Mouse (Mus musculus): ENCODE data around the gene Med12l. TPM values are rescaled to one million over a fixed set of nuclear protein-coding genes. Genes with fewer than 3 reads are reported as not detected.

Gene Med12l
- polyA plus RNA-seq, 1 experiment from 2014 or later, result 3.3 TPM

DNA sequence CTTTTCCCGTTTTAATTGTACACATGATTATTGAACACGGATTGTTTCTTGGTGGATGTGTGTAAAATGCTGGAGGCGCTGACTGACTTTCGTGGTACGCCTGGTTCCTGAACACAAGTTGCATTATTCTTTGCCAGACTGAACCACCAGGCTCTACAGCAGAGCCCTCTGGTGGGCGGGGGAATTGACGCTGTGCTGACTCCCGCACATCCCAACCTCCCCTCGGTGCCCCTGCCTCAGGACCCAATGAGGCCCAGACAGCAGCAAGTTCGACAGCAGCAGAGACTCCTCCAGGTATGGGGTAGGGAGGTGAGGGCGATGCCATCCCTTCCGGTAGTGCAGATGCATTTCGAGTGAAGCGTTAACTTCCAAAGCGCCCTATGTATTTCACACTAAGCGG, 292.0 kb downstream of the Med12l start:
- no peak overlapping the region for H3K27ac ChIP-seq (ENCODE audit: low read depth, low read length)
- no peak overlapping the region for H3K9ac ChIP-seq (ENCODE audit: low read length)
- H3K4me2 ChIP-seq, result no peak overlapping the region
- ATAC-seq (ENCODE audit: low FRiP score) (no peak), DNase-seq (ENCODE audit: low spot score, missing footprints) (peak; percentile 51)
- H3K9me3 ChIP-seq (ENCODE audit: control insufficient read depth, low read length), result no peaks in the 10 kb centered on the region
- H3K27me3 ChIP-seq (ENCODE audit: control insufficient read depth, insufficient read depth, low read length), result no peaks in the 10 kb centered on the region
- H3K36me3 ChIP-seq (ENCODE audit: control insufficient read depth, insufficient read depth, low read length), result no peaks in the 10 kb centered on the region
- 83% methylated on average over 16 of the region's 16 CpGs for WGBS
- H3K4me1 ChIP-seq (ENCODE audit: control insufficient read depth, insufficient read depth, low read length), result no peaks in the 10 kb centered on the region
- no peak overlapping the region for H3K4me3 ChIP-seq (ENCODE audit: low read depth, low read length)

DNA sequence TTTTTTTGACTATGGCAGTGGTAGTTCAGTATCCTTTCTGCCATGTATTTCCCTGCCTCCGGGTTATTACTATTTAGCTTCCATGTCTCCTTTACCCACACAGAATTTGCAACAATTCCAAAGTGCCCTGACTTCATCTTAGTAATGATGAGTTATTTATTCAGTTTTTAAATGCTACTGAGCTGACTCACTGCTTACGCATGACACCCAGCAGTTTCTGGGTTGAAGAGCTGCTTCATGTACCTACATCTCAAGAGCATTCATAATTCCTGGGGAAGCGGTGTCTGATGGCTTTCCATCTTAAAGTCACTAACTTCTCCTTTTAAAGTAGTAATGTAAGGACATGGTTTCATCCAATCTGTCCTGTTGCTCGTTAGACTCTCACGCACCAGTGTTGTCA, 299.3 kb downstream of the Med12l start:
- no peaks in the 10 kb centered on the region for H3K27me3 ChIP-seq (ENCODE audit: control insufficient read depth, insufficient read depth, low read length)
- no peak overlapping the region for H3K4me3 ChIP-seq (ENCODE audit: low read depth, low read length)
- DNase-seq (ENCODE audit: low spot score, missing footprints), result no peak
- H3K36me3 ChIP-seq (ENCODE audit: control insufficient read depth, insufficient read depth, low read length), result no peaks in the 10 kb centered on the region
- H3K27ac ChIP-seq (ENCODE audit: low read depth, low read length), result no peak overlapping the region
- no peaks in the 10 kb centered on the region for H3K9me3 ChIP-seq (ENCODE audit: control insufficient read depth, low read length)
- WGBS, result 97% methylated on average over 5 of the region's 5 CpGs
- ATAC-seq (ENCODE audit: low FRiP score), result no peak
- no peak overlapping the region for H3K9ac ChIP-seq (ENCODE audit: low read length)
- no peaks in the 10 kb centered on the region for H3K4me1 ChIP-seq (ENCODE audit: control insufficient read depth, insufficient read depth, low read length)
- H3K4me2 ChIP-seq, result no peak overlapping the region

- no peak overlapping the region for H3K4me3 ChIP-seq (ENCODE audit: low read depth, low read length)
- DNase-seq (ENCODE audit: low spot score, missing footprints) (no peak), ATAC-seq (ENCODE audit: low FRiP score) (no peak)
- no peak overlapping the region for H3K27ac ChIP-seq (ENCODE audit: low read depth, low read length)
- no peak overlapping the region for H3K9ac ChIP-seq (ENCODE audit: low read length)
- H3K4me1 ChIP-seq (ENCODE audit: control insufficient read depth, insufficient read depth, low read length), result no peaks in the 10 kb centered on the region
- no peaks in the 10 kb centered on the region for H3K27me3 ChIP-seq (ENCODE audit: control insufficient read depth, insufficient read depth, low read length)
- no peak overlapping the region for H3K4me2 ChIP-seq
- WGBS, result 93% methylated on average over 2 of the region's 2 CpGs
- no peaks in the 10 kb centered on the region for H3K9me3 ChIP-seq (ENCODE audit: control insufficient read depth, low read length)
- no peaks in the 10 kb centered on the region for H3K36me3 ChIP-seq (ENCODE audit: control insufficient read depth, insufficient read depth, low read length)
These were observed 299.9 kb downstream of the Med12l start for GRCm38 (mm10) chr3:59305518-59305917.

DNA sequence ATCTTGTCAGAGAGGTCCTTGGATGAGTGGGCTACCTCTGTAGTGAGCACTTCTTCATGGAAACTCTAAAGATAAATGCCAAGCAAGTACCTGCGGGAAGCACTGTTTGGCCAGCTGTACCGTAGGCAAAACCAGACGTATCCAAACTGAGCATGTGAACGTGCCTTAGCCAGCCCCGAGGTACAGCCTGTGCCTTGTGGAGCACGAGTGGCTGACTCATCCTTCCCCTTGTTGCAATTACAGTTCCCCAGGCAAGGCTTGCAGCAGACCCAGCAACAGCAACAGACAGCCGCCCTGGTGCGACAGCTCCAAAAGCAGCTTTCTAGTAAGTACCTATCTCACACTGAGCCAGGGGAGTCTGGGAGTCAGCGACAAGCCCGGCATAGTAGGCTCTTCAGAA, 307.0 kb downstream of the Med12l start:
- DNase-seq (ENCODE audit: low spot score, missing footprints) (peak; percentile 53), ATAC-seq (ENCODE audit: low FRiP score) (no peak)
- no peaks in the 10 kb centered on the region for H3K9me3 ChIP-seq (ENCODE audit: control insufficient read depth, low read length)
- WGBS, result 89% methylated on average over 10 of the region's 10 CpGs
- no peak overlapping the region for H3K27ac ChIP-seq (ENCODE audit: low read depth, low read length)
- H3K4me2 ChIP-seq, result no peak overlapping the region
- H3K4me1 ChIP-seq (ENCODE audit: control insufficient read depth, insufficient read depth, low read length), result no peaks in the 10 kb centered on the region
- H3K4me3 ChIP-seq (ENCODE audit: low read depth, low read length), result no peak overlapping the region
- no peak overlapping the region for H3K9ac ChIP-seq (ENCODE audit: low read length)
- H3K27me3 ChIP-seq (ENCODE audit: control insufficient read depth, insufficient read depth, low read length), result no peaks in the 10 kb centered on the region
- H3K36me3 ChIP-seq (ENCODE audit: control insufficient read depth, insufficient read depth, low read length), result no peaks in the 10 kb centered on the region

DNA sequence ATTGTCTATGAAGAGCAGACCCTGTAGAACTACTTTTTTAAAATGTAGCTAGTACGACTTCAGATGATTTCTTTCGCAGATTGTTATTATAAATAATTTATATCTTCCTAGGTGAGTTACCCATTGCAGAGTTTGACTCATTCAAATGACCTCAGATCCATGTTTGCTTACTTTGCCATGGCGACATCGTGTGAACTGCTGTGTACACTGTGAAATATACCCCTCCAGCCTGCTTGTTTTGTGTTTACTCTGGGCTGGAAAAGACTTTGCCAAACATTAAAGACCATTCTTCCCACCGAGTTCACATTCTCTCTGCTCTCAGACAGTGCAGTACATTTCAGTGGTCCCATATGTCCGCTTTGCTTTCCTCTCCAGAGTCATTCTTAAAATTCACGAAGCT, 310.5 kb downstream of the Med12l start:
- DNase-seq (ENCODE audit: low spot score, missing footprints) (no peak), ATAC-seq (ENCODE audit: low FRiP score) (peak; percentile 47; the same call in 1 of the 2 replicates)
- Histone ChIP-seq H3K9me3 (ENCODE audit: control insufficient read depth, low read length) (no peaks in the 10 kb centered on the region), H3K9ac (ENCODE audit: low read length) (no peak overlapping the region), H3K27me3 (ENCODE audit: control insufficient read depth, insufficient read depth, low read length) (no peaks in the 10 kb centered on the region), H3K27ac (ENCODE audit: low read depth, low read length) (no peak overlapping the region), H3K4me1 (ENCODE audit: control insufficient read depth, insufficient read depth, low read length) (no peaks in the 10 kb centered on the region), H3K4me2 (no peak overlapping the region), H3K4me3 (ENCODE audit: low read depth, low read length) (no peak overlapping the region), H3K36me3 (ENCODE audit: control insufficient read depth, insufficient read depth, low read length) (no peaks in the 10 kb centered on the region; the same call in 1 of the 2 replicates)
- WGBS, result 77% methylated on average over 7 of the region's 7 CpGs

DNA sequence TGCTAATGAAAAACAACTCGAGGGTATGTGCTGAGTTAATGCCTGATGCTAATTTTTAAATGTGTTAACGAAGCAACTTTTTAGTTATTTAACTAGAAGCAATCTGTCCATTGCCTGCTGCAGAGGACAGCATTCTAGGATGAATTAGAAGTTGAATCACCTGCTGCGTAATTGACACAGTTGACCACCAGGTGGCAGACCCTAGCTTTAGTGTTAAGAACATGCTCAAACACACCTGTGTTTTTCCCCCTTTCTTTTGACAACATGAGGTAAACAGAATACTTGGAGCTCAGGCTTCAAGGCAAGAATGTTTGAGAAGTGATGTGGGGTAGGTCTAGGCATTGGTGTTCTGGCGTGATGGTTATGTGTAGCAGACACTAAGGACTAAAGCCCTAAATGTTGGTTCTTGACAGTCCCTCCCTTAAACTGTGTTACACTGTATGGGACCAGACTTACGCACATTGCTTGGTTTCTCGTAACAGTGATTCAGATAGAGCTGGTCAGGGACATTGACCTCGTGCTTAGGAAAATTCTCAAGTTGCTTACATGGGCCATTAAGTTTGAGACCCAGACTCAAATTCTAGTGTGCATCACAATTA, 315.8 kb downstream of the Med12l start:
- WGBS, result 50% methylated on average over 7 of the region's 7 CpGs
- ATAC-seq (ENCODE audit: low FRiP score), result peak; percentile 71; the same call in 1 of the 2 replicates

GRCm38 (mm10) chr3:59328526-59328925, 322.9 kb downstream of the Med12l start:
- no peak overlapping the region for H3K9ac ChIP-seq (ENCODE audit: low read length)
- no peak overlapping the region for H3K4me3 ChIP-seq (ENCODE audit: low read depth, low read length)
- no peaks in the 10 kb centered on the region for H3K27me3 ChIP-seq (ENCODE audit: control insufficient read depth, insufficient read depth, low read length)
- H3K36me3 ChIP-seq (ENCODE audit: control insufficient read depth, insufficient read depth, low read length), result no peaks in the 10 kb centered on the region
- 95% methylated on average over 2 of the region's 2 CpGs for WGBS
- no peaks in the 10 kb centered on the region for H3K9me3 ChIP-seq (ENCODE audit: control insufficient read depth, low read length)
- DNase-seq (ENCODE audit: low spot score, missing footprints), result peak; percentile 66
- no peak for ATAC-seq (ENCODE audit: low FRiP score)
- no peak overlapping the region for H3K4me2 ChIP-seq
- no peaks in the 10 kb centered on the region for H3K4me1 ChIP-seq (ENCODE audit: control insufficient read depth, insufficient read depth, low read length)
- no peak overlapping the region for H3K27ac ChIP-seq (ENCODE audit: low read depth, low read length)

More for the DNA sequence above, 315.8 kb downstream of the Med12l start:
- no peak overlapping the region for H3K4me3 ChIP-seq (ENCODE audit: low read depth, low read length)
- no peaks in the 10 kb centered on the region for H3K4me1 ChIP-seq (ENCODE audit: control insufficient read depth, insufficient read depth, low read length)
- no peak overlapping the region for H3K27ac ChIP-seq (ENCODE audit: low read depth, low read length)
- DNase-seq (ENCODE audit: low spot score, missing footprints), result peak; percentile 90
- no peaks in the 10 kb centered on the region for H3K9me3 ChIP-seq (ENCODE audit: control insufficient read depth, low read length)
- no peak overlapping the region for H3K9ac ChIP-seq (ENCODE audit: low read length)
- no peak overlapping the region for H3K4me2 ChIP-seq
- H3K27me3 ChIP-seq (ENCODE audit: control insufficient read depth, insufficient read depth, low read length), result no peaks in the 10 kb centered on the region
- no peaks in the 10 kb centered on the region; the same call in 1 of the 2 replicates for H3K36me3 ChIP-seq (ENCODE audit: control insufficient read depth, insufficient read depth, low read length)

DNA sequence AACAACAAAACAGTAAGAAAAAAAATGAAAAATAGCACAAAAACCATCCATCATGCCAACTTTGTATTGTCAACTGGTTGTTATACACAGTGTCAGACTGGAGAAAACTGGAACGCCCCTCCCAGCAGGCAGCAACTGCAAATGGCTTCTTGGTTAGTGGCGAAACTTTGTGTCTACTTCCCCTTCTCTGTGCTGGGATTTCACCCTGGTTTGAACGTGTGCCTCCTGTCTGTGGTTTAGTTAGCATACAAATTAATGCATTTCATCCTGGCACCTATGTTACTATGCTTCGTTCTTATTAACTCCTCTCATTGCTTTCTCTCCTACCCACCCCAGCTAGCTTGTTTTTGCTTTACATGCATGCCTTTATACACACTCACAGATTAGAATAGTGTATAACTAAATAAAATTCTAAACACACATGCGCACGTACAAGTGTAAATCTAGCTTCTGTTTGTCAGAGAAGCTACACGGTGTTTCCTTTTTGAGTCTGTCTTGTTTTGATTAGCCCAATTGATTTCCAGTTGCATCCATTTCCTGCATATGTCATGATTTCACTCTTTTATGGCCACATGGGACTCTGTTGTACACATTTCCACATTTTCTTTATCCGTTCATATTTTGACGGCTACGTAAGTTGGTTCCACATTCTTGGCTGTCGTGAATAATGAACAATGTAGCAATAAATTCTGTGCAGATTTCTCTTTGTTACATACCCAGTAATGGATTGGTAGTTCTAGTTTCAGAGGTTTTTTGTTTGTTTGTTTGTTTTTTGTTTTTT, 336.2 kb downstream of the Med12l start:
- Histone ChIP-seq H3K4me1 (ENCODE audit: control insufficient read depth, insufficient read depth, low read length) (no peaks in the 10 kb centered on the region; the same call in 1 of the 2 replicates), H3K4me2 (no peak overlapping the region), H3K9ac (ENCODE audit: low read length) (no peak overlapping the region), H3K27ac (ENCODE audit: low read depth, low read length) (no peak overlapping the region), H3K27me3 (ENCODE audit: control insufficient read depth, insufficient read depth, low read length) (no peaks in the 10 kb centered on the region), H3K36me3 (ENCODE audit: control insufficient read depth, insufficient read depth, low read length) (no peaks in the 10 kb centered on the region), H3K4me3 (ENCODE audit: low read depth, low read length) (no peak overlapping the region), H3K9me3 (ENCODE audit: control insufficient read depth, low read length) (no peaks in the 10 kb centered on the region)
- 82% methylated on average over 11 of the region's 11 CpGs for WGBS
- no peak for ATAC-seq (ENCODE audit: low FRiP score)
- peak; percentile 76 for DNase-seq (ENCODE audit: low spot score, missing footprints)

DNA sequence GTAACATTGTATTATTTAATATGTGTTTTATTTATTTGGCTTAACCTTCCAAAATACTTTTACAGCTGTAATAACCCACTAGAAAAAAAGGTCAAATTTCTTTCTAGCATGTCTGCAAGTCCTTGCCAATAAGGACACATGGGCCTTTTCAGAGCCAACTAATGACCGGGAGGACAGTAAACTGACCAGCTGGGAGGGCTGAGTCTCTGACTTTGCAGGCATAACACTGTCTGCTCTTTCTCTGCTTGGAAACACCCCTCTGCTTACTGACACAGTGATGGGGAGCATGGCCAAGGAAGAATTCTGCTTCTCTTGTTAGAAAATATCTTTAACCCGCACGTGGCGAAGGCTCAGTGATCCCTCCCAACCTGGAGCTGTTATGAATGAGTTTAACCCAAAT, 337.4 kb downstream of the Med12l start:
- Histone ChIP-seq H3K4me3 (ENCODE audit: low read depth, low read length) (no peak overlapping the region), H3K4me1 (ENCODE audit: control insufficient read depth, insufficient read depth, low read length) (no peaks in the 10 kb centered on the region; the same call in 1 of the 2 replicates), H3K9me3 (ENCODE audit: control insufficient read depth, low read length) (no peaks in the 10 kb centered on the region), H3K4me2 (peak overlapping the region; percentile 64; the same call in 1 of the 2 replicates), H3K27me3 (ENCODE audit: control insufficient read depth, insufficient read depth, low read length) (no peaks in the 10 kb centered on the region), H3K36me3 (ENCODE audit: control insufficient read depth, insufficient read depth, low read length) (no peaks in the 10 kb centered on the region), H3K27ac (ENCODE audit: low read depth, low read length) (no peak overlapping the region), H3K9ac (ENCODE audit: low read length) (no peak overlapping the region)
- 82% methylated on average over 4 of the region's 4 CpGs for WGBS
- no peak for ATAC-seq (ENCODE audit: low FRiP score)
- no peak for DNase-seq (ENCODE audit: low spot score, missing footprints)

Data from midbrain, embryonic 11.5 days (tissue).